Mouse (Mus musculus) liver, postnatal 0 days (tissue): ENCODE measurements around the gene Cfap43.

Experiments used
- CTCF ChIP-seq: sonication (generic); IDR thresholded peaks from 2 replicates; pipeline ENCODE4 v1.5.1; 2016; ENCODE audit warnings: antibody characterized with exemption, low read depth
- EP300 ChIP-seq: IDR thresholded peaks from 2 replicates; pipeline ENCODE4 v1.6.1; 2016; ENCODE audit warnings: antibody characterized with exemption, low read depth, mild to moderate bottlenecking

DNA sequence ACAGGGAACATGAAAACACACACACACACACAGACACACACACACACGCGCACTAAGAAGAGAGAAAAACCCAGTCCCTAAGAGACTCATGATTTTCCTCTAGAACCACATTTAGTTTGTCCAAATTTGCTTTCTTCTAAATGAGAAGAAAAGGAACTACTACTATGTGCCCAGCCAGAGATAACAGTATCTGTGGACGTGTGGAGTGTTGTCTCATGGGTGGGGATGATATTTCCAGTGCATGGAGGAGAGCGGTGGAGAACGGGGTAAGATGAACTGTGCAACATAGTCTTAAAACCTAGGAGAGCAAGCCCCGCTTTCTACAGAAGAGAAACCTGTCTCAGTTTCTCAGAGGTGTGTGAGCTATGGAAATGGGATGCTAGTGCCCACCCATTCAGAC is 135.2 kb downstream of the Cfap43 start:
- TF ChIP-seq EP300 (no peak), CTCF (no peak)
